ENCODE assay signal across 15 mouse cellular contexts in the genomic region with DNA sequence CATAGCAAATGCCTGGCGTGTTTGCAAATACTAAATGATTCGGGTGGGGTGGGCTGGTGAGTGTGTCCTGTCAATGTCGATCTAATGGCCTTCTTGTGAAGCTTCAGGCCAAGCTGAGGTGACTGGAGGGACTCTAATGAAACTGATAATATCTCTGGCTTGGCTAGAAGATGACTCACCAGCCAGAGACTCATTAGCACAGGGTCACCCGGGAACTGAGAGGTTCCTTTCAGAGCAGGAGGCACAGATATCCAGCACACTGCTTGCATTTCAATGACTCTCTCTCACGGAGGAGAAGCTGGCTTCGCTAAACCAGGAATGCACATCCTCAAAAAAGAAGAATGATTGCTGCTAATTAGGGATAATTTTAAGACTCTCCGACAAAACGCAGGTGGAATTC.
A peak's percentile ranks its signal among the peaks of the same experiment; 100 is the strongest.
DNase-seq lines count a peak whose midpoint lies in the region; ATAC-seq lines count a peak whose summit lies in the region.
"Had no signal": no experiment of that assay in that cellular context is flagged by ENCODE, and none has a peak within 500 bp of the region (broad histone marks: within the 10 kb centered on the region; RNA-seq: fewer than 3 reads in every experiment).

No protein-coding gene starts in this region.

- H3K4me3 ChIP-seq in forebrain, embryonic 15.5 days = no peak overlapping the region
- no peak overlapping the region for H3K4me3 ChIP-seq in forebrain, embryonic 11.5 days (ENCODE audit: low read depth, low read length)
- H3K4me3 ChIP-seq: heart, embryonic 13.5 days; kidney, embryonic 15.5 days had no signal

- H3K36me3 ChIP-seq in forebrain, embryonic 15.5 days = no peaks in the 10 kb centered on the region
- no peaks in the 10 kb centered on the region for H3K36me3 ChIP-seq in forebrain, embryonic 11.5 days (ENCODE audit: control insufficient read depth, insufficient read depth, low read length)
- H3K36me3 ChIP-seq: heart, embryonic 13.5 days; kidney, embryonic 15.5 days had no signal

- 0 out of 2 replicates have a peak, but pooled peaks cover 4% of the 10 kb centered on the region for H3K4me1 ChIP-seq in forebrain, embryonic 15.5 days
- no peaks in the 10 kb centered on the region for H3K4me1 ChIP-seq in forebrain, embryonic 11.5 days (replicated peaks; ENCODE audit: control insufficient read depth, insufficient read depth, low read length)
- H3K4me1 ChIP-seq: kidney, embryonic 15.5 days had no signal

- peak; percentile 57; the same call in 1 of the 2 replicates for ATAC-seq in forebrain, embryonic 15.5 days (replicated peaks)
- ATAC-seq in forebrain, embryonic 11.5 days (replicated peaks; ENCODE audit: low FRiP score) = no peak

- H3K9me3 ChIP-seq in forebrain, embryonic 15.5 days = no peaks in the 10 kb centered on the region
- no peaks in the 10 kb centered on the region for H3K9me3 ChIP-seq in forebrain, embryonic 11.5 days (ENCODE audit: control insufficient read depth, low read length)
- H3K9me3 ChIP-seq: heart, embryonic 13.5 days; kidney, embryonic 15.5 days had no signal

- H3K4me2 ChIP-seq in forebrain, embryonic 15.5 days (replicated peaks) = no peak overlapping the region
- no peak overlapping the region for H3K4me2 ChIP-seq in forebrain, embryonic 11.5 days (ENCODE audit: low read depth, low read length, severe bottlenecking)
- H3K4me2 ChIP-seq: heart, embryonic 13.5 days; kidney, embryonic 15.5 days had no signal

- H3K27ac ChIP-seq in forebrain, embryonic 15.5 days (replicated peaks) = no peak overlapping the region
- H3K27ac ChIP-seq in forebrain, embryonic 11.5 days (ENCODE audit: low read depth, low read length) = no peak overlapping the region
- H3K27ac ChIP-seq: heart, embryonic 13.5 days; kidney, embryonic 15.5 days; liver, embryonic 14.5 days had no signal

- intact Hi-C loops in left cerebral cortex, postnatal 14 days (cut with DNase I) = no loop called here
- intact Hi-C loops in left cerebral cortex, postnatal 4 days (cut with DNase I) = no loop called here

- H3K9ac ChIP-seq in forebrain, embryonic 15.5 days (replicated peaks) = no peak overlapping the region
- no peak overlapping the region for H3K9ac ChIP-seq in forebrain, embryonic 11.5 days (ENCODE audit: low read length)
- H3K9ac ChIP-seq: heart, embryonic 13.5 days; kidney, embryonic 15.5 days; liver, embryonic 14.5 days had no signal

- H3K27me3 ChIP-seq in forebrain, embryonic 15.5 days = no peaks in the 10 kb centered on the region
- no peaks in the 10 kb centered on the region for H3K27me3 ChIP-seq in forebrain, embryonic 11.5 days (ENCODE audit: control insufficient read depth, insufficient read depth, low read length)
- H3K27me3 ChIP-seq: heart, embryonic 13.5 days; kidney, embryonic 15.5 days had no signal

- 42% methylated on average over 8 of the region's 8 CpGs for WGBS in forebrain, embryonic 15.5 days
- 68% methylated on average over 8 of the region's 8 CpGs for WGBS in forebrain, embryonic 11.5 days

- no peak for DNase-seq in forebrain, embryonic 11.5 days (ENCODE audit: low spot score)
- peak; percentile 9 to 10 for DNase-seq in left cerebral cortex, postnatal 14 days (ENCODE audit: low spot score in 2 of 2)
- DNase-seq in left cerebral cortex, postnatal 4 days = no peak
- DNase-seq in 416B (ENCODE audit: low read depth) (peak; percentile 25), ZHBTc4 (ENCODE audit: low read depth, low spot score) (peak; percentile 21)
- no peak for DNase-seq in cerebellum, adult 11-12 months
- no peak for DNase-seq in heart, postnatal 4 days
- DNase-seq: cerebellum, adult 2 months; layer of hippocampus, adult 9-11 months; lung, postnatal 10 days; right cerebral cortex, postnatal 25 days had no signal

Comparison
In these comparisons a context has a peak if more than half of its experiments do, and no peak if none do; other contexts are left out.
1. DNase-seq: peak in left cerebral cortex, postnatal 14 days (2 of 2), 416B (single experiment) and ZHBTc4 (single experiment); none in forebrain, embryonic 11.5 days (single experiment), left cerebral cortex, postnatal 4 days (single experiment), cerebellum, adult 11-12 months (single experiment) and heart, postnatal 4 days (single experiment).